In genomic region chr13:20306180-20307177, GRCm38 (mm10) we compare ENCODE assay signal across 9 mouse cellular contexts.
DNase-seq lines count a peak whose midpoint lies in the region; ATAC-seq lines count a peak whose summit lies in the region.
"Had no signal": no experiment of that assay in that cellular context is flagged by ENCODE, and none has a peak within 500 bp of the region (broad histone marks: within the 10 kb centered on the region; RNA-seq: fewer than 3 reads in every experiment).

No protein-coding gene starts in this region.

- H3K4me3 ChIP-seq in megakaryocyte, embryonic 14.5 days (replicated peaks): peak overlapping the region; percentile 62
- no peak overlapping the region for H3K4me3 ChIP-seq in forebrain, embryonic 15.5 days
- H3K4me3 ChIP-seq in hindbrain, embryonic 13.5 days: no peak overlapping the region

- H3K9ac ChIP-seq in forebrain, embryonic 15.5 days (replicated peaks): no peak overlapping the region
- no peak overlapping the region for H3K9ac ChIP-seq in hindbrain, embryonic 13.5 days

- H3K9me3 ChIP-seq in megakaryocyte, embryonic 14.5 days: no peaks in the 10 kb centered on the region
- no peaks in the 10 kb centered on the region for H3K9me3 ChIP-seq in forebrain, embryonic 15.5 days
- no peaks in the 10 kb centered on the region for H3K9me3 ChIP-seq in hindbrain, embryonic 13.5 days

- DNase-seq in heart, postnatal 10 days: peak; percentile 20 to 35
- peak; percentile 47 for DNase-seq in right cerebral cortex, postnatal 25 days
- DNase-seq in adrenal gland, adult 8-10 months: no peak

- H3K27ac ChIP-seq in forebrain, embryonic 15.5 days (replicated peaks): no peak overlapping the region
- H3K27ac ChIP-seq in hindbrain, embryonic 13.5 days: no peak overlapping the region
- H3K27ac ChIP-seq: kidney, postnatal 0 days had no signal

- H3K4me1 ChIP-seq in megakaryocyte, embryonic 14.5 days: peaks cover 27% of the 10 kb centered on the region
- peaks cover 8% of the 10 kb centered on the region; the same call in 1 of the 2 replicates for H3K4me1 ChIP-seq in forebrain, embryonic 15.5 days
- 0 out of 2 replicates have a peak, but pooled peaks cover 4% of the 10 kb centered on the region for H3K4me1 ChIP-seq in hindbrain, embryonic 13.5 days (replicated peaks)

- intact Hi-C loops in heart, postnatal 10 days (cut with DNase I): no loop called here

- H3K36me3 ChIP-seq in megakaryocyte, embryonic 14.5 days (replicated peaks; ENCODE audit: low read length): no peaks in the 10 kb centered on the region
- H3K36me3 ChIP-seq in forebrain, embryonic 15.5 days: no peaks in the 10 kb centered on the region
- no peaks in the 10 kb centered on the region for H3K36me3 ChIP-seq in hindbrain, embryonic 13.5 days

- H3K4me2 ChIP-seq in forebrain, embryonic 15.5 days (replicated peaks): no peak overlapping the region
- no peak overlapping the region for H3K4me2 ChIP-seq in hindbrain, embryonic 13.5 days

- WGBS in forebrain, embryonic 15.5 days: 55% methylated on average over 5 of the region's 5 CpGs
- 59% methylated on average over 5 of the region's 5 CpGs for WGBS in hindbrain, embryonic 13.5 days

- H3K27me3 ChIP-seq in megakaryocyte, embryonic 14.5 days (replicated peaks): no peaks in the 10 kb centered on the region
- H3K27me3 ChIP-seq in forebrain, embryonic 15.5 days: no peaks in the 10 kb centered on the region
- no peaks in the 10 kb centered on the region for H3K27me3 ChIP-seq in hindbrain, embryonic 13.5 days

- ATAC-seq in megakaryocyte, adult 5-6 weeks (ENCODE audit: poor library complexity, severe bottlenecking): no peak
- peak; percentile 49; the same call in 1 of the 2 replicates for ATAC-seq in forebrain, embryonic 15.5 days (replicated peaks)
- no peak for ATAC-seq in megakaryocyte-erythroid progenitor cell, adult 5-6 weeks (replicated peaks; ENCODE audit: low FRiP score, low TSS enrichment, poor library complexity, severe bottlenecking)
- ATAC-seq in hindbrain, embryonic 13.5 days (ENCODE audit: low FRiP score): no peak
